10 mouse cellular contexts compared by ENCODE assay signal in genomic region chr14:122468971-122469755, GRCm38 (mm10). TPM values are rescaled to one million over a fixed set of nuclear protein-coding genes. Genes with fewer than 3 reads are reported as not detected.
DNase-seq lines count a peak whose midpoint lies in the region; ATAC-seq and TF ChIP-seq lines count a peak whose summit lies in the region.
"Had no signal": no experiment of that assay in that cellular context is flagged by ENCODE, and none has a peak within 500 bp of the region (broad histone marks: within the 10 kb centered on the region; RNA-seq: fewer than 3 reads in every experiment).

No protein-coding gene starts in this region.

- no peak for TF ChIP-seq POLR2A in kidney, adult 2 months (IDR thresholded peaks at IDR 0.05; ENCODE audit: low read depth, low read length)

- TF ChIP-seq CTCF in kidney, adult 2 months (conservative IDR thresholded peaks at IDR 0.05; ENCODE audit: insufficient read depth, insufficient read length, low read depth, low read length): no peak

- H3K27me3 ChIP-seq in kidney, adult 2 months (replicated peaks; ENCODE audit: control insufficient read depth, insufficient read depth, low read length): peaks cover 18% of the 10 kb centered on the region
- H3K27me3 ChIP-seq in hindbrain, embryonic 12.5 days: peaks cover 82% of the 10 kb centered on the region
- peaks cover 85% of the 10 kb centered on the region for H3K27me3 ChIP-seq in heart, embryonic 12.5 days (replicated peaks)

- ATAC-seq in hindbrain, embryonic 12.5 days (ENCODE audit: low FRiP score): no peak
- ATAC-seq in heart, embryonic 12.5 days (ENCODE audit: insufficient number of reproducible peaks, low FRiP score): no peak

- H3K9ac ChIP-seq in hindbrain, embryonic 12.5 days: peak overlapping the region; percentile 43
- H3K9ac ChIP-seq in heart, embryonic 12.5 days: no peak overlapping the region

- peak overlapping the region; percentile 48 for H3K4me2 ChIP-seq in hindbrain, embryonic 12.5 days (replicated peaks)
- no peak overlapping the region for H3K4me2 ChIP-seq in heart, embryonic 12.5 days

- no peak overlapping the region for H3K4me3 ChIP-seq in kidney, adult 2 months (ENCODE audit: insufficient read depth, low read depth, low read length)
- H3K4me3 ChIP-seq in hindbrain, embryonic 12.5 days: peak overlapping the region; percentile 22
- H3K4me3 ChIP-seq in heart, embryonic 12.5 days: no peak overlapping the region

- H3K9me3 ChIP-seq in hindbrain, embryonic 12.5 days (replicated peaks): no peaks in the 10 kb centered on the region
- H3K9me3 ChIP-seq in heart, embryonic 12.5 days (replicated peaks): no peaks in the 10 kb centered on the region

- H3K27ac ChIP-seq in kidney, adult 2 months (ENCODE audit: insufficient read depth, low read depth, low read length): no peak overlapping the region
- peak overlapping the region; percentile 35; the same call in 1 of the 2 replicates for H3K27ac ChIP-seq in hindbrain, embryonic 12.5 days
- H3K27ac ChIP-seq in heart, embryonic 12.5 days (ENCODE audit: poor library complexity, severe bottlenecking): no peak overlapping the region

- H3K36me3 ChIP-seq in kidney, adult 2 months (ENCODE audit: control insufficient read depth, insufficient read depth, low read length): no peaks in the 10 kb centered on the region
- H3K36me3 ChIP-seq in hindbrain, embryonic 12.5 days: no peaks in the 10 kb centered on the region
- H3K36me3 ChIP-seq in heart, embryonic 12.5 days: no peaks in the 10 kb centered on the region

- WGBS in kidney, adult 2 months: 7% methylated on average over 28 of the region's 28 CpGs
- WGBS in hindbrain, embryonic 12.5 days: 4% methylated on average over 28 of the region's 28 CpGs
- 2% methylated on average over 28 of the region's 28 CpGs for WGBS in heart, embryonic 12.5 days

- DNase-seq in kidney, adult 18-20 months: peak; percentile 17
- no peak for DNase-seq in kidney, adult 2 months
- DNase-seq in embryo, embryonic 10 days (ENCODE audit: low spot score): peak; percentile 58
- DNase-seq in neural tube, embryonic 10.5 days (ENCODE audit: extremely low spot score, low spot score): peak; percentile 76
- DNase-seq in right cerebral cortex, adult 18-20 months: no peak
- no peak for DNase-seq in kidney, postnatal 10 days
- DNase-seq: spleen, adult 18-20 months had no signal

- no peaks in the 10 kb centered on the region for H3K4me1 ChIP-seq in kidney, adult 2 months (ENCODE audit: control insufficient read depth, insufficient read depth, low read length)
- peaks cover 47% of the 10 kb centered on the region for H3K4me1 ChIP-seq in hindbrain, embryonic 12.5 days
- H3K4me1 ChIP-seq in heart, embryonic 12.5 days (replicated peaks): peaks cover 17% of the 10 kb centered on the region

RNA-seq across cellular contexts. Expression of gene Zic5, which starts 3.7 kb away (rescaled TPM):
- not detected in 2 replicates for polyA plus RNA-seq in kidney, adult 2 months (2012; rRNA removed)
- polyA plus RNA-seq in hindbrain, embryonic 12.5 days (2016; fragmentation: Nextera tagmentation; extraction: Ambion mirVana): 18.1 and 25.0 TPM in 2 replicates
- polyA plus RNA-seq in heart, embryonic 12.5 days (2016; fragmentation: Nextera tagmentation; extraction: Ambion mirVana): 0.04 TPM in 1 of 2 replicates, not detected in the other

RNA-seq across cellular contexts. Expression of gene Zic2, which starts 6.1 kb away (rescaled TPM):
- polyA plus RNA-seq in kidney, adult 2 months (2012; rRNA removed): not detected in 2 replicates
- polyA plus RNA-seq in hindbrain, embryonic 12.5 days (2016; fragmentation: Nextera tagmentation; extraction: Ambion mirVana): 18.3 TPM in 2 replicates
- not detected in 2 replicates for polyA plus RNA-seq in heart, embryonic 12.5 days (2016; fragmentation: Nextera tagmentation; extraction: Ambion mirVana)
- polyA plus RNA-seq: heart, embryonic 14.5 days had no signal

RNA-seq across cellular contexts. Expression of gene Gm5089, which starts 18.2 kb away (rescaled TPM):
- polyA plus RNA-seq in kidney, adult 2 months (2012; rRNA removed): not detected in 2 replicates
- 2.8 and 4.0 TPM in 2 replicates for polyA plus RNA-seq in hindbrain, embryonic 12.5 days (2016; fragmentation: Nextera tagmentation; extraction: Ambion mirVana)
- not detected in 2 replicates for polyA plus RNA-seq in heart, embryonic 12.5 days (2016; fragmentation: Nextera tagmentation; extraction: Ambion mirVana)
- polyA plus RNA-seq: heart, embryonic 14.5 days had no signal

RNA-seq across cellular contexts. Expression of gene Gm10837, which starts 21.2 kb away (rescaled TPM):
- not detected in 2 replicates for polyA plus RNA-seq in kidney, adult 2 months (2012; rRNA removed)
- polyA plus RNA-seq in hindbrain, embryonic 12.5 days (2016; fragmentation: Nextera tagmentation; extraction: Ambion mirVana): 0.55 and 0.58 TPM in 2 replicates
- polyA plus RNA-seq in heart, embryonic 12.5 days (2016; fragmentation: Nextera tagmentation; extraction: Ambion mirVana): not detected in 2 replicates
- polyA plus RNA-seq: heart, embryonic 14.5 days had no signal

Comparison
In these comparisons a context has a peak if more than half of its experiments do, and no peak if none do; other contexts are left out.
1. DNase-seq: peak in kidney, adult 18-20 months (single experiment), embryo, embryonic 10 days (single experiment) and neural tube, embryonic 10.5 days (single experiment); none in kidney, adult 2 months (single experiment), right cerebral cortex, adult 18-20 months (single experiment) and kidney, postnatal 10 days (single experiment).
2. RNA of gene Zic5, which starts 3.7 kb away (polyA plus RNA-seq): 18.1 to 25.0 TPM in hindbrain, embryonic 12.5 days; 0.04 TPM in heart, embryonic 12.5 days and not detected in kidney, adult 2 months; every median in the first group is over 10 times any median in the second.
3. RNA of gene Zic2, which starts 6.1 kb away (polyA plus RNA-seq): 18.3 TPM in hindbrain, embryonic 12.5 days; not detected in heart, embryonic 12.5 days and not detected in kidney, adult 2 months; every median in the first group is over 10 times any median in the second.